8 mouse cellular contexts compared by ENCODE assay signal in the genomic region with DNA sequence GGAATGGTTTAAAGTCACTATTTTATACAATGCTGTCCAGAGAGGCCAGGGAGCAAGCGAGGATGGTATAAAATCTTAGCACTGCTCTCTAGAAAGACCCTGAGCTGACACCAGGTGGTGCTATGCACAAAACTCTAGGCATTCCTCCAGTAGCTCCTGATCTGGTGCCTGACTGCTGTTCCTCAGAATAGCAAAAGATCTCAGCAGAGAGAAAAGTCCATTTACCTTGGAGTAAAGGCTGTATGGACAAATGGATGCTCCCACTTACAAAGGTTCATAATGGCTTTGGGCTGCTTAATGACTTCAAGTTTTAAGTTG.
DNase-seq lines count a peak whose midpoint lies in the region; ATAC-seq and TF ChIP-seq lines count a peak whose summit lies in the region.

No protein-coding gene starts in this region.

- peak; percentile 49 for TF ChIP-seq CTCF in gastrocnemius, adult 2 months (IDR thresholded peaks at IDR 0.05)

- H3K4me3 ChIP-seq in gastrocnemius, adult 2 months = no peak overlapping the region
- no peak overlapping the region for H3K4me3 ChIP-seq in hindbrain, embryonic 15.5 days

- intact Hi-C loops in gastrocnemius, adult 2 months (cut with DNase I) = no loop called here

- H3K9ac ChIP-seq in hindbrain, embryonic 15.5 days = no peak overlapping the region

- ATAC-seq in erythroblast, adult 5-6 weeks (replicated peaks; ENCODE audit: low FRiP score, poor library complexity, severe bottlenecking) = peak; percentile 63
- peak; percentile 83 for ATAC-seq in hindbrain, embryonic 15.5 days (ENCODE audit: low FRiP score, low read depth)

- H3K27me3 ChIP-seq in hindbrain, embryonic 15.5 days = no peaks in the 10 kb centered on the region

- peak; percentile 15 for DNase-seq in gastrocnemius, adult 2 months
- DNase-seq in gastrocnemius, adult 18-20 months (ENCODE audit: low spot score) = no peak
- DNase-seq in adrenal gland, adult 18-20 months (ENCODE audit: low spot score in 2 of 2) = peak; percentile 22 to 29
- DNase-seq in layer of hippocampus, postnatal 10 days (ENCODE audit: low spot score in 2 of 2) = peak; percentile 39 to 50
- peak; percentile 66 for DNase-seq in lung, postnatal 36 days
- peak; percentile 45 for DNase-seq in right cerebral cortex, postnatal 36 days (ENCODE audit: low spot score in 2 of 2)

- no peak overlapping the region for H3K4me2 ChIP-seq in hindbrain, embryonic 15.5 days

- WGBS in hindbrain, embryonic 15.5 days = 65% methylated on average over 1 of the region's 1 CpGs

- no peaks in the 10 kb centered on the region for H3K9me3 ChIP-seq in hindbrain, embryonic 15.5 days

- H3K4me1 ChIP-seq in hindbrain, embryonic 15.5 days (replicated peaks) = no peaks in the 10 kb centered on the region

- H3K36me3 ChIP-seq in hindbrain, embryonic 15.5 days = no peaks in the 10 kb centered on the region

- no peak overlapping the region for H3K27ac ChIP-seq in gastrocnemius, adult 2 months
- H3K27ac ChIP-seq in hindbrain, embryonic 15.5 days (replicated peaks) = no peak overlapping the region
